Mouse (Mus musculus): ENCODE results near the gene Prr19. TPM values are rescaled to one million over a fixed set of nuclear protein-coding genes. Genes with fewer than 3 reads are reported as not detected.

The Prr19 gene
- polyA plus RNA-seq, 1 experiment from 2014 or later, result 0.18 TPM

DNA sequence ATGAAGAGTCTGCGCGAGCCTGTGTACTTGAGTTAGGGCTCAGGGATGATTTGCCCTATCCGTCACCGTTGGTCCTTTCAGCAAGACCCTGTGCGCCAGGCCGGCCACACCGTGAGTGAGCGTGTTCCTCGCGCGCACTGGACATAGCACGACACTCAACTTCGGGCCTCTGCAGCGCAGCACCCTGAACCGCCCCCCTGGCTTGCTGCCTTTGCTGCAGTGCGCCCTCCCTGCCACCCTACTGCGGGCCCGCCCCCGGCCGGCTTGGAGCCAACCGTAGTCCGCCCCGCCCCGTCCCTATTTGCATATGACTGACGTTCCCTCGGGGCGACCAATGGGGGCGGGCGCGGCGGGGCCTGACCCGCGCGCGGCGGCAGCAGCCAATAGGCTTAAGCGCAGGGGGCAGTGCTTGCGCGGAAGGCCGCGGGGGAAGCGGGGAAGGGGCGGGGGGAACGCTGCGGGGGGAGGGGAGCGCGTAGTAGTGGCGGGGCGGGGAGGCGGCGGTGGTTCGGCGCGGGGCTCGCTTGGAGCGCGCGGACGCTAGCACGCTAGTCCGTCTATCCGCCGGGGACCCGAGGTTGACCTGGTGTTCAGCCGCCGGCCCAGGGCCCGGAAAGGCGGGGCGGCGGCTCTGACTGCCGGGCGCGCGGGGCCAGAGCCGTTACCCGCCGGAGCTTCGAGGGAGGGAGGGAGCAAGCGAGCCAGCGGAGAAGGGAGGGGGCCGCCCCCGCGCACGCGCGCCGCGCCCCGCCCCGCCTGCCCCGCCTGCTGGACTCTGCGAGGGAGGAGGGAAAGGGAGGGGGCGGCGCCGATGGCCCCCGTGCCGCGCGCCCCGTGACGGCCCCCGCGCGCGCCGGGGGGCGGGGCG is 19.2 kb upstream of the Prr19 start:
- in situ Hi-C loops (cut with MboI; ENCODE audit: low pct_unique_long_range_greater_than_20kb), result no loop called here
- ATAC-seq, result peak; percentile 59
- CTCF ChIA-PET, result no interaction called here
- DNase-seq (ENCODE audit: low read depth, low spot score), result no peak
- POLR2A ChIA-PET, result no interaction called here
- H3K27me3 ChIP-seq, result no peaks in the 10 kb centered on the region
- no peak for TF ChIP-seq CTCF (IDR thresholded peaks at IDR 0.05)

DNA sequence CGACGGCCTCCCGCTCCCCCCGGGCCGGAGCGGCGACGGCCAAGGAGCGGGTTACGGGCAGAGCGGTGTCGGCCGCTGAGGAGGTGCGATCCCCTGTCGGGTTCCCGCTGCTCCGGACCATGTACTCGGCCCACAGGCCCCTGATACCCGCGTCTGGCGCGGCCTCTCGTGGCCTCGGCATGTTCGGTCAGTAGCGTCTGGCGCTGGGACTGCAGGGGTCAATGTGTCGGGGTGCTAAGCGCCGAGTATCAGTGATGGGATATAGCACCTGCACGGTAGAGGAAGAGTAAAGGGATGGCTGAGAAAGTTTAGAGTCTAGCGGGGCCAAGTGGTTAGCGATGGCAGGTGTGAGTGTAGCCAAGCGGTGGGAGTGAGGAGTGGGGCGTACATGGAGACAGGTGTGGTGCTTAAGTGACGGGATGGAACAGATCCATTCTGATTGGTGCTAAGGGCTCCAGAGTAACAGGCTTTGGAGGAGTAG is 18.4 kb upstream of the Prr19 start:
- no peak for ATAC-seq
- in situ Hi-C loops (cut with MboI; ENCODE audit: low pct_unique_long_range_greater_than_20kb), result no loop called here
- no peak for TF ChIP-seq CTCF (IDR thresholded peaks at IDR 0.05)
- ChIA-PET POLR2A (interaction anchor here (0.9 to 2.6 kb wide), 2 partner anchors 10 to 15 kb away, joined by 3 to 10 read pairs; partner anchors contain the start of gene Pafah1b3), CTCF (no interaction called here)
- no peak for DNase-seq (ENCODE audit: low read depth, low spot score)
- H3K27me3 ChIP-seq, result no peaks in the 10 kb centered on the region

DNA sequence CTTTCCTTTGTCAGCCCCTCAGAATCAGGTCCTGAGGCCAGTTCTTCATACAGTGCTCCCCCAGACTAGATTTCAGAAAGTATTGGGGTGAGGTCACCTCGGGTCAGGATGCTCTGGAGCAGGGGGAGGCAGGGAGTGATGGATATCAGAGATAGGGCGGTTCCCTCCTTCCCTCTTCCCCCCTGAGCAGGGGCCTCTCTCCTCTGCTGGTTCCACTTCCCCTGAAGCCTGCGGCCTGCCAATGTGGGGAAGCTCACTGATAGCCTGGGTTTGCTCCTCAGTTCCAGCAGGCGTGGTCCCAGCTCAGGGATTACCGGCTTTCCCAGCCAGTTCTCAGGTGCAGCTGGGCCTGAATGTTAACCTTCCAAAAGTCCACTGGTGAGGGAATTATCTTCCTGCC is 17.6 kb upstream of the Prr19 start:
- DNase-seq (ENCODE audit: low read depth, low spot score), result no peak
- POLR2A ChIA-PET, result interaction anchor here (0.6 to 2.6 kb wide), 4 partner anchors 9 to 47 kb away, joined by 3 to 10 read pairs (median 4); partner anchors contain the start of gene Pafah1b3
- no peak for TF ChIP-seq CTCF (IDR thresholded peaks at IDR 0.05)
- ATAC-seq, result no peak
- H3K27me3 ChIP-seq, result no peaks in the 10 kb centered on the region
- CTCF ChIA-PET, result interaction anchor here (1.2 to 1.5 kb wide), 2 partner anchors 9 to 14 kb away, joined by 3 to 4 read pairs; partner anchors contain the start of gene Pafah1b3
- in situ Hi-C loops (cut with MboI; ENCODE audit: low pct_unique_long_range_greater_than_20kb), result no loop called here

DNA sequence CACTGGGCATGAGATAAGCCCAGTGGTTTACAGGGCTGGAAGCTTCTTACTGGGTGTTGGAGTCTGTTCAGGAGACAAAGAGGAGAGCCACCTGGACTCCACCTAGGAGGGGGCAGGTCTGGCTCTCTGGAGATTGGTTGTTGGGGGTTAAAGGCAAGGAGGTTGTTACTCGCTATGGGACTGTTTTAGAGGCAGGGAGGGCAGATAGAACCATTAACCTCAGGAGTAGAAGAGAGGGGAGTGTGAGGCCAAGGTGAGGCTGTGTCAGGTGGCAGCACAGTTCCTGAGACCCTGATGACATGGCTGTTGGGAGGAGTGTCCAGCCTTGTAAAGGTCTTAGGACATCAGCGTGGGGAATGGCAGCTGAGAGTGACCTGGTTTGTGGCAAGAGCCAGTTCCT is 17.0 kb upstream of the Prr19 start:
- POLR2A ChIA-PET, result interaction anchor here (0.6 to 2.6 kb wide), 3 partner anchors 8 to 47 kb away, joined by 3 to 10 read pairs (median 6); no protein-coding TSS in a partner anchor
- in situ Hi-C loops (cut with MboI; ENCODE audit: low pct_unique_long_range_greater_than_20kb), result no loop called here
- no peak for TF ChIP-seq CTCF (IDR thresholded peaks at IDR 0.05)
- no peak for ATAC-seq
- CTCF ChIA-PET, result interaction anchor here (1.2 to 1.5 kb wide), 2 partner anchors 8 to 14 kb away, joined by 3 to 4 read pairs; partner anchors contain the start of gene Pafah1b3
- DNase-seq (ENCODE audit: low read depth, low spot score), result no peak
- no peaks in the 10 kb centered on the region for H3K27me3 ChIP-seq

DNA sequence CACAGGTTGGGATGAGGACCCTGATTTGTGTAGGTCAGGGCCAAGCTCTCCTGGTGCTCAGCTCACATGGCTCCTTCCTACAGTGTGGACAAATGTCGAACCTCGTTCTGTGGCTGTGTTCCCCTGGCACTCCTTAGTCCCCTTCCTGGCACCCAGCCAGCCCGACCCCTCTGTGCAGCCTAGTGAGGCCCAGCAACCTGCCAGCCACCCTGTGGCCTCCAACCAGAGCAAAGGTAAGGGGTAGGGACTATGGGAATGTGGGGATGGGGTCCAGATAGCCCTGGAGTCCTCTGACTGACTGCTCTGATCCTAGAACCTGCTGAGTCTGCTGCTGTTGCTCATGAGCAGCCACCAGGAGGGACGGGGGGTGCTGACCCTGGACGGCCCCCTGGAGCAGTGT is 16.4 kb upstream of the Prr19 start:
- CTCF ChIA-PET, result interaction anchor here (1.5 kb wide), 1 partner anchor 13 kb away, joined by 4 read pairs; the partner anchor contains the start of gene Pafah1b3
- ATAC-seq (no peak), DNase-seq (ENCODE audit: low read depth, low spot score) (no peak)
- POLR2A ChIA-PET, result interaction anchor here (2.6 kb wide), 1 partner anchor 8 kb away, joined by 10 read pairs; no protein-coding TSS in a partner anchor
- TF ChIP-seq CTCF (IDR thresholded peaks at IDR 0.05), result no peak
- in situ Hi-C loops (cut with MboI; ENCODE audit: low pct_unique_long_range_greater_than_20kb), result no loop called here
- H3K27me3 ChIP-seq, result no peaks in the 10 kb centered on the region

DNA sequence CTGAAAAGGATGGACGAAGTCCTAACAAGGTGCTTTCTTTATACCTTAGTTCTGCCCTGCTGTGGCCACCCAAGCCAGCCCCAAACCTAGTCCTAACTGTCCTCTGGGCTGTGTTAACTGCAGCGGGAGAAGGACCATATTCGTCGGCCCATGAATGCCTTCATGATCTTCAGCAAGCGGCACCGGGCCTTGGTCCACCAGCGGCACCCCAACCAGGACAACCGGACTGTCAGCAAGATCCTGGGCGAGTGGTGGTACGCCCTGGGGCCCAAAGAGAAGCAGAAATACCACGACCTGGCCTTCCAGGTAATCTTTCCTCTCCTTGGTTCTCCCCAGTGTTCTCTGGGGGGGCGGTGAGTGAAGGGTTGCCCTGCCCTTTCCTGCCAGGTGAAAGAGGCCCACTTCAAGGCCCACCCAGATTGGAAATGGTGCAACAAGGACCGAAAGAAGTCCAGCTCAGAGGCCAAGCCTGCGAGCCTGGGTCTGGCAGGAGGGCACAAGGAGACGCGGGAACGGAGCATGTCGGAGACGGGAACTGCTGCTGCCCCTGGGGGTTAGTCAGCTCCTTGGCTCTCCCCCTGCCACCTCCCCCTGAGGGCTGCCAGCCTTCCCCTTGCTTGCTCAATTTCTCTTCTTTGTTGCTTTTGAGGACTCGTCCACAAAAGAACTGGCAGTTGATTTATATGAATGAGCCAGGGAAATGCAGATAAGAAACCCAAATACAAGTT is 15.5 kb upstream of the Prr19 start:
- no peak for ATAC-seq
- H3K27me3 ChIP-seq, result no peaks in the 10 kb centered on the region
- ChIA-PET CTCF (no interaction called here), POLR2A (no interaction called here)
- in situ Hi-C loops (cut with MboI; ENCODE audit: low pct_unique_long_range_greater_than_20kb), result no loop called here
- TF ChIP-seq CTCF (IDR thresholded peaks at IDR 0.05), result no peak
- DNase-seq (ENCODE audit: low read depth, low spot score), result no peak

DNA sequence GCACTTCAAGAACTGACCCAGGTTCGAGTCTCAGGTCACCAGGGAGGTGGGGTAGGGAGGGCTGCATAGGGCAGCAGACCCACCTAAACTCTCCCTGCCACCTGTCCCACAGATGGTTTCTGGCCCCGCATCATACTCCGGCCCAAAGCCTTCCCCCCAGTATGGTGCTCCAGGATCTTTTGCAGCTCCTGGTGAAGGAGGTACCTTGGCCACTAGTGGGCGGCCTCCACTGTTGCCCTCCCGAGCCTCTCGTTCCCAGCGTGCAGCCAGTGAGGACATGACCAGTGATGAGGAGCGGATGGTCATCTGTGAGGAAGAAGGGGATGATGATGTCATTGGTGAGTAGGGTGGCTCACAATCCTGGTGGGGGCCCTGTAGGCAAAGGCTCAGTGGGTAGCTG is 14.2 kb upstream of the Prr19 start:
- DNase-seq (ENCODE audit: low read depth, low spot score) (no peak), ATAC-seq (no peak)
- ChIA-PET CTCF (interaction anchor here (1.6 kb wide), 1 partner anchor 24 kb away, joined by 3 read pairs; no protein-coding TSS in a partner anchor), POLR2A (interaction anchor here (1.0 kb wide), 1 partner anchor 11 kb away, joined by 3 read pairs; the partner anchor contains the start of gene Pafah1b3)
- TF ChIP-seq CTCF (IDR thresholded peaks at IDR 0.05), result no peak
- in situ Hi-C loops (cut with MboI; ENCODE audit: low pct_unique_long_range_greater_than_20kb), result no loop called here
- H3K27me3 ChIP-seq, result no peaks in the 10 kb centered on the region

DNA sequence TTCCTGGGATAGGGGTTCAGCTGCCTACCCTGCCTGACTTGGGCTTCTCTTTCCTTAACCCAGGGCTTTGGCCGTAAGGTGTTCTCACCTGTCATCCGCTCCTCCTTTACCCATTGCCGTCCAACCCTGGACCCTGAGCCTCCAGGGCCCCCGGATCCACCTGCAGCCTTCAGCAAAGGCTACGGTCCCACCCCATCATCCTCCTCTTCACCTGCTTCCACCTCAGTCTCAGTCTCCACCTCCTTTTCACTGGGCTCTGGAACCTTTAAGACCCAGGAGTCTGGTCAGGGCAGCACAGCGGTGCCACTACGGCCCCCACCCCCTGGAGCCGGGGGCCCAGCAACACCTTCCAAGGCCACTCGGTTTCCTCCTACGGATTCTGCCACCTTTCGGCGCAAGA is 13.2 kb upstream of the Prr19 start:
- ATAC-seq, result no peak
- in situ Hi-C loops (cut with MboI; ENCODE audit: low pct_unique_long_range_greater_than_20kb), result no loop called here
- CTCF ChIA-PET, result interaction anchor here (1.6 kb wide), 1 partner anchor 23 kb away, joined by 3 read pairs; no protein-coding TSS in a partner anchor

DNA sequence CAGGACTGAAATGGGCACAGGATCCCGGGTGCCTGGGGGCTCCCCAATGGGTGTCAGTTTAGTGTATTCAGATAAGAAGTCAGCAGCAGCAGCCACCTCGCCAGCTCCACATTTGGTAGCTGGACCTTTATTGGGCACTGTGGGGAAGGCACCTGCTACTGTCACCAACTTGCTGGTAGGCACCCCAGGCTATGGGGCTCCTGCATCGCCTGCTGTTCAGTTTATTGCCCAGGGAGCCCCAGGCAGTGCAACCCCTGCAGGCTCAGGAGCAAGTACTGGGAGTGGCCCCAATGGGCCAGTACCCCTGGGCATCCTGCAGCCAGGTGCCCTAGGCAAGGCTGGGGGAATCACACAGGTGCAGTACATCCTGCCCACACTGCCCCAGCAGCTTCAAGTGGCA is 12.5 kb upstream of the Prr19 start:
- DNase-seq (ENCODE audit: low read depth, low spot score) (no peak), ATAC-seq (no peak)
- ChIA-PET CTCF (no interaction called here), POLR2A (no interaction called here)
- in situ Hi-C loops (cut with MboI; ENCODE audit: low pct_unique_long_range_greater_than_20kb), result no loop called here
- TF ChIP-seq CTCF (IDR thresholded peaks at IDR 0.05), result no peak
- no peaks in the 10 kb centered on the region for H3K27me3 ChIP-seq

More for the DNA sequence above, 13.2 kb upstream of the Prr19 start:
- no peak for TF ChIP-seq CTCF (IDR thresholded peaks at IDR 0.05)
- no peak for DNase-seq (ENCODE audit: low read depth, low spot score)
- POLR2A ChIA-PET, result no interaction called here
- no peaks in the 10 kb centered on the region for H3K27me3 ChIP-seq

DNA sequence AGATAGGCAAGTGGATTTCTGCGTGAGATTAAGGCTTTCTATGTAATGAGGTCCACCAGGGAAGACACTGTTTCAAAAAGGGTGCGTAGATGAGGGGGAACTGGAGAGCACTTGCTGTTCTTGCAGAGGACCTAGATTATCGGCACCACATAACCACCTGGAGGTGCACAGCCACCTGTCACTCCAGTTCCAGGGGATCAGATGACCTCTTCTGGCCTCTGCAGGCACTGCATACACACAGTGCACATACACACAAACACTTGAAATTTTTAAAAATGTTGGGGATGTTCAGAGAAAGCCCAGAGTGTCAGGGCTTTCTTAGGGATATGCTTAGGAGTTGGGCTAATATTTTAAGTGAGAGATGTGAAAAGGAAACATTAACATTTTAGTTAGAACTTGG is 11.3 kb upstream of the Prr19 start:
- H3K27me3 ChIP-seq, result no peaks in the 10 kb centered on the region
- CTCF ChIA-PET, result interaction anchor here (3.5 kb wide), 1 partner anchor 27 kb away, joined by 15 read pairs; the partner anchor contains the start of gene Megf8
- TF ChIP-seq CTCF (IDR thresholded peaks at IDR 0.05), result no peak
- no peak for ATAC-seq
- POLR2A ChIA-PET, result no interaction called here
- in situ Hi-C loops (cut with MboI; ENCODE audit: low pct_unique_long_range_greater_than_20kb), result no loop called here
- DNase-seq (ENCODE audit: low read depth, low spot score), result no peak

All from Patski (cell line).